Mouse (Mus musculus) fibroblast of lung, adult 2 months (primary cell): ENCODE results near the gene Slc7a8.

Source experiments
- DNase-seq: peaks from one replicate; pipeline ENCODE4 v3.0.0-alpha.2; 2011; ENCODE audit warnings: low read depth

Slc7a8 gene

DNA sequence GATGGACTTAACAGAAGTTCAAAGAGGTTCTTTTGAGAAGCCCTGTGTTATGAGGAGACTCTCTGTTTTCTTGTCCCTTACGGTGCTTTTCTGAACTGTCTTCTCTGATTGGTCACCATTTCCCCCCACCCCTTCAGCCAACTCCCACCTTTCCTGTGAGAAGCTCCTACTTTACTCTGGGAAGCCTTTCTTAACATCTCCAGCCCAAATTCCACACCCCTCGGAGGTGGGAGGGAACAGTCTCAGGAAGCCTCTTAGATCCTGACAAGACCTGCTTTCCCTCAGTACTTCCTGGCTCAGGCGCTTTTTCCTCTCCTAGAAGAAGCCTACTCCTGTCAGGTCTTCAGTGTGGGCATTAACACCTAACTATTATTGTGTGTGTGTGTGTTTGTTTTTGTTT lies 82.2 kb downstream of the Slc7a8 start:
- no peak for DNase-seq

DNA sequence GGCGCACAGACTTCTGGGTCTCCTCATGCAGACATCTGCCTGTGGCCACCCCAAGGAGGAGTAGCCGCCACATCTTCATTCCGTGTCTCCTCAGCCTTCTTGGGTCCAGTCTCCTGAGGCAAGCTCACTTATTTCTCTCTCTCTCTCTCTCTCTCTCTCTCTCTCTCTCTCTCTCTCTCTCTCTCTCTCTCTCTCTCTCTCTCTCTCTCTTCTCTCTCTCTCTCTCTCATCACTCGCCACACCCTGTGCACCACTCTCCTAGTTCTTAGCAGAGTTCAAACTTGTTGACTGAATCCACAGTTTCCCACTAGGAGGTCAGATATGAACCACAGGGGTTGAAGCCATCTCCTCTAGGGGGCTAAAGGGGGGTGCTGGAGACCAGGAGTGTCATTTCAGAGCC lies 83.0 kb downstream of the Slc7a8 start, which contains the start of gene Gm29776:
Gene Gm29776 (minus strand): TSS at position 101 of the 400 bp plus-strand sequence.
- DNase-seq: no peak

- DNase-seq: no peak
Observed at GRCm38 (mm10) chr14:54696752-54697151, 85.0 kb downstream of the Slc7a8 start.

DNA sequence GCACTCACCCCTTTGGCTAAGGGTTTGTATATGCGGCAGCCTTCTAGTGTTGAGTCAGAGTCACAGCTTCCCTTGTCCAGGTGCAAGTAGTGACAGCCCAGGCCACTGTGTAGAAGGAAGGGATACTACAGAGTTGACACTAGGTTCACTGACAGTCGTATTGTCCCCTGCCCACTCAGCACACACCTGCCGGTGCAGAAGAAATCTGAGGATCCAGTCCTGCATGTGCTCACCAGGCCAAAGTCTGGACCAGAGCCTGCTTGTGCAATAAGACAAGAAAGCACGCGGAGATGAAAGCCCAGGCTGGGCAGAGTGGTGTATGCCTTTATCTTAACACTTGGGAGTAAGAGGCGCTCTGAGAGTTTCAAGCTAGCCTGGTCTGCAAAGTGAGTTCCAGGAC lies 86.7 kb downstream of the Slc7a8 start:
- DNase-seq: no peak

DNA sequence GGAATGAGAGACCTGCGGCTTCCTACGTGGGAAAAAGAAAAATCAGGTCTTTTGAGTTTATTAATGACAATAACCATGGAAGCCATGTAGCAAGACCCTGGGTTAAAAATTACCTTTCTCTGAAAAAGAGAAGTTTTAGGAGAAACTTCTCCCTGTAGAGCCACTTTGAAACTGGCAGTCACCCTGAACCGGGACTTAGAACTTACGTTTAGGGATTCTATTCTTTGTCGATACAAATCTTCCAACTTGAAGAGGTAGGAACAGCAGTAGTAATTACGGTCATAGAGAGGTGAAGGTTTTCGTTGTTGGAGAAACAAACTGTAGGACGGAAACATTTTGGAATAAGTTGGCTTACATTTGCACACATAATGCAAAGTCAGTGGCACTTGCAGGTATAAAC lies 94.5 kb downstream of the Slc7a8 start:
- DNase-seq: no peak

GRCm38 (mm10) chr14:54686522-54687143 lies 95.1 kb downstream of the Slc7a8 start, which contains the start of gene Acin1:
Acin1 (minus strand) TSS chr14:54686931.
- DNase-seq: peak; percentile 99

DNA sequence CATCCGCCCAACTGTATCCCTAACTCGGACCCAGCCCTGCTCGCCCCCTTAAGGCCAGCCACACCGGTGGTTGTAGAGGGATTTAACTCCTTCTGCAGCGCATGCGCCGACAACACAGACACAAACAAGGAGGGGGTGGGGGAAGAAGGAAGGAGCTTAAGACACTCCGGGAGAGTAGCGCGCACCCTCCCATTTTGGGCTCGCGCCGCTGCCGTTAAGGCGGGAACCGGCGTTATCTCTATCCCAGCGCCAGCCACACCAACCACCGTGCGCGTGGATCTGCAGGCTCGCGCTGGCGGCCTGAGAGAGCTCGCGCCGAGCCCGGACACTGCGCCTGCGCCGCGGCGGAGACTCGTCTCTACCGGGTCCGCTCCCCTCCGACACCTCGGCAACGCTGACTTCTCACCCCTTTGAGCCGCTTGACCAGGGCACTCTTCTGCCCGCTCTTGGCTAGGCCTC lies 95.7 kb downstream of the Slc7a8 start, which contains the start of gene 1700123O20Rik:
Gene 1700123O20Rik (plus strand): TSS at position 154 of the 459 bp plus-strand sequence.
- peak; percentile 71 for DNase-seq

GRCm38 (mm10) chr14:54685471-54685870 lies 96.3 kb downstream of the Slc7a8 start:
- DNase-seq: no peak

DNA sequence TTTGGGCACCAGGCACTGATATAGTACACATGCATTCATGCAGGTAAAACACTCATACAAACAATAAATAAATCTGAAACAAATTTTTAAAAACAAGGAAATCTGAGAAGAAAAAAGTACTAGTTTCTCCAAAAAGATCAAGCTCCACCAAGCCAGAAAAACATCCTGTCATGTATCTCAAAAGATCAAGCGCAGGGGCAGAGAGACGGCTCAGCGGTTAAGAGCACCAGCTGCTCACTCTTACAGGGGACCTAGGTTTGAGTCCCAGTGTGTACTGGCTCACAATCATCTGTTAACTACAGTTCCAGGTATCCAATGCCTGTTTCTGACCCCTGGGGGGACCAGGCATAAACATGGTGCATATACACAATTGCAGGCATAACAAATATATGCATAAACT lies 99.3 kb downstream of the Slc7a8 start:
- no peak for DNase-seq

DNA sequence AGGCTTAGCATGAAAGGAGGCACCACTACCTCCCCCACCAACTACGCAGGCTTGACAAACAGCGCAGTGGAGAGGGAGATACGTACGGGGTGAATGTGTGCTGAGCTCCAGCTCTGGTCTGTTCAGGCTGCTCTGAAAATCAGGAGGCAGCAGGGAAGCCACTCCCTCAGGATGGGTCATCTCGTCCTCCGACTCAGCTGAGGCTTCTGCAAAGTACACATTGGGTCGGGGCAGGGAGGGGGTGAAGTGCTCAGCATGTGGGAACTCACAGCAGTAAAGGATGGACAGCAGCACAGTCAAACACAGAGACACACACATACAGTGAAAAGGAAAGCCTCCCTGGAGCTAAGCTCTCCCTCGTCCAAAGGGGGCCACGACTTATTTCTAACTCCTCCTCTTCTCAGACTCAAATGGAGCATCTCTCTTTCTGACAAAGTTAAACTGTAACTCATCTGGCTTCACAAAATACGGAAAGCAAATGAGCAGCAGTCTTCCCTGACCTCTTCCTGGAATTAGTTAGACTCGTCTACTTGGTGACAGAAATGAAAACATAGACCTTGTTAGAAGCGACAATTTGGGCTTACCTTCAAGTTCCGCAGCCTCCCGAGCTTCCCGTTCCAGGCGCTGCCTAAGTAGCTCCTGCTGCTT lies 103.0 kb downstream of the Slc7a8 start:
- DNase-seq: no peak

GRCm38 (mm10) chr14:54676290-54676689 lies 105.5 kb downstream of the Slc7a8 start:
- no peak for DNase-seq

DNA sequence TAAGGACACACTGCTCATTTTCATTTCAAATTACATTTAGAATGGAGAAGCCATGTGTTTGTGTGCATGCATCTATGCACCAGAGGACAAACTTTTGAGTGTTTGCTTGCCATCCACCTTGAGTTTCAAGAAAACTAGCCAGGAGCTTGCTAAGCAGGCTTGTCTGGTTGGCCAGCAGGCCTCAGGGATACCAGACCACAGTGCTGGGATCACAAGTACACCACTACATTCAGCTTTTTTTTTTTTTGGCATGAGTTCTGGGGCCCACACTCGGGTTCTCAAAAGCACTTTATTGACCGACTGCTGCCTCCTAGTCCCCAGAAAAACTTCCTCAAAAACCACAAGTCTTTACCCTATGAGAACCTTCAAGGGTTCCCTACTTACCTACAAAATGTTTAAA lies 107.4 kb downstream of the Slc7a8 start:
- DNase-seq: no peak
